Mouse (Mus musculus): Measurements from ENCODE around the gene Iapp. TPM values are rescaled to one million over a fixed set of nuclear protein-coding genes. Genes with fewer than 3 reads are reported as not detected.
"Not testable (repeated sequence)": the region's sequence is repeated elsewhere in the genome, so short reads cannot be mapped to it uniquely, and the experiment has no call there.

Gene Iapp
- total RNA-seq (2021) = not detected
- long read RNA-seq, experiment 1 = 0 reads
- long read RNA-seq, experiment 2, partial matches to known transcripts = 0 of 1 reads
- long read RNA-seq, experiment 2, other reads (novel, unspliced or antisense) = 0 of 1 reads

DNA sequence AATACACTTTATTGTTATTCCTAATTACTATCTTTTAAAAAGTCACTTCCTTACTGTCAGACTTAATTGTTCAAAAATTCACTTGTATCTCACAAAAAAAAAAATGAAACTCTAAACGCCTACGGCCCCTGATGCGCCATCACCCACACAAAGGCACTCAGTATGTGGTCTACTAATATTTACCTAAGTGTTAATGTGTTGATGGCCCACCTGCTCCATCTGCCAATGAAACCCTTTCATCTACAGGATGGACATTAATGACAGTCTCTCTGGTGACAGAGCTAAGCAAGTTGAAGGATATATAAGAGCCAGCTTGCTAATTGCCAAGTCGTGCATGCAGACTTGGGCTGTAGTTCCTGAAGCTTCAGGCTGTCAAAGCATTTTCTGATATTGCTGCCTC, at the start of gene Iapp:
Iapp (plus strand) TSS at position 326 of the 400 bp plus-strand sequence.
- DNase-seq = no peak

- DNase-seq = not testable (repeated sequence)
Measured at GRCm38 (mm10) chr6:142250738-142251307, 47.4 kb upstream of the Iapp start.

- DNase-seq = no peak
Measured at GRCm38 (mm10) chr6:142275721-142276442, 22.3 kb upstream of the Iapp start.

DNA sequence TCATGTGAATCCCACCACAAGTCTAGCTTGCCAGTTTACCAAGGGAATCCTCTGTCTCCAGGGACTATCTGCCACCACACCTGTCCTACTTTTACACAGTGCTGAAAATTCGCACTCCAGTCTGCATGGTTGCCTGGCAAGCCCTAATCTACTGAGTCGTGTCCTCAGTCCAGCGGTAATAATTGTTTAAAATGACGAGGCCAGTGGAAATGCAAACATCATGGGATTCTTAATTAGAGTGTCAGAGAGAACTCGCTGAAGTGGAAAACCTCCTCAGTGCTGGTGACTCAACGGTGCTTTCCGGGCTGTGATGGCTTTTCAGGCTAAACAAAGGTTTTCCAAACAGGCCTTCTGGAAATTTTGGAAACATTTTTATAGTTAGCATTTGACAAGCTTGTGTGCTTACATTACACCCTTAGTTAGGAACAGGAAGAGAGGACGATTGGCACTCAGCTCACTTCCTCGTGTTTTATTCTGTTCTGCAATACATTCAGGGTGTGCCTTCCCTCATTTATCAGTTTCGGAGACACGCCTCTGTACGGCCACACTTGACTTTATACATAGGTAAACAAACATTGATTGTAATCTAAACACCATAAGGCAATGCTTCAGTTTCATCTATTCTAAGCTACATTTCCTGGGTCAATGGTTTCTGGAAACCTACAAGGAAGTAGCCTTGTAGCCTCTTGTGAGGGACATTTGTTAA, 8.7 kb upstream of the Iapp start:
- DNase-seq = no peak

DNA sequence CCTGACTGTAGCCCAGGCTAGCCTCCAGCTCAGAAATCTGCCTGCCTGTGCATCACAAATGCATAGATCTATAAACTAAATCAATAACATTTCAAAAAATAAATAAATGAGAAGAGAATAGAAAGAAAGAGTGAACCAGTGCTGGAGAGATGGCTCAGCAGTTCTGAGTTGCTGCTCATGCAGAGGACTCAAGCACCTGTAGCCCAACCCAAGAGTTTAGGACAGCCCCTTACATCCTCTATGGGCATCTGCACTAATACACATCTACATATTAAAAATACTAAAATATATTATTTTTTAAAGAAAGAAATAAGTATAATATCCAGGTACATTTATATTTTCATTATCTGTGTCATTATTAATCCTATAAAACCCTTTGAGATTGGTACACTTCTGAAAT, 6.9 kb downstream of the Iapp start:
- DNase-seq = no peak

DNA sequence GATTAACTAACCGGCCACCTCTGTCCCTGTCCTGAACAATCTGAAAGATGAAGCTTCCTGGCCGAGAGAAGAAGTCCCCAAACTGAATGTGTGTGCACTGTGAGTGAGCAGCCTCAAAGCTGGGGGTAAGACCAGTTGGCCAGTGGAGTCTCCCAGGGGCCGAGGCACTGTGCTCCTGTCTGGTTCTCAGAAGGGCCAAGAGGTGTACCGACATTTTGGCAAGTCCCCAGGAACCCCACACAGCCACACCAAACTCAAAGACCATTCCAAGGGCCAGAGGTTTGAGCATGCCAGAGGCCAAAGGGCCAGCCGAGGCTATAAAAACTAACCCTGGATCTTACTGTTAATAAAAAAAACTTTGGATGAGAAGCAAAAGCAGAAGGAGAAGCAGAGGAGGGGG, 16.1 kb downstream of the Iapp start:
- DNase-seq = no peak

GRCm38 (mm10) chr6:142317106-142317505, 18.9 kb downstream of the Iapp start:
- no peak for DNase-seq

GRCm38 (mm10) chr6:142322881-142323280, 24.7 kb downstream of the Iapp start, which contains the start of gene Slco1a5:
TSS of gene Slco1a5 (minus strand) at chr6:142322981.
- no peak for DNase-seq

GRCm38 (mm10) chr6:142326598-142326997, 28.4 kb downstream of the Iapp start:
- no peak for DNase-seq

- no peak for DNase-seq
Measured at GRCm38 (mm10) chr6:142329201-142329600, 31.0 kb downstream of the Iapp start.

GRCm38 (mm10) chr6:142338961-142339360, 40.7 kb downstream of the Iapp start:
- no peak for DNase-seq

DNA sequence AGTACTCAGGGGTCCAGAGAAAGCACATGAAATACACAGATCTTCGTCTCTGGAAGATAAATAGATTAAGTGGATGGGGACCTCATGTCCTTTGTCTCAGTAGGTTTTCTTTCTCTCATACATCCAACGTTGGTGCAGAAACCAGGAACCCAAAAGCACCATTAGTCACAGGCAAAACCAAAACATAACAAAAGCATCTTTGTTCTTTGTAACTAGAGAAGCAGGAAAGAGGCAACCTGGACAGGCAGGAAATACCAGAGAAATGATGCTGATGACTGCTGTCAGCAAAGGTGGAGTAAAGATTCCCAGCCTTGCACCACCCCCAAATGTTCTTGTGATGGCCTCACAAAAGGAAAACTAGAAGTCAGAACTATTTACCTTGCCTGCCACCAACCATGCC, 41.4 kb downstream of the Iapp start:
- DNase-seq = no peak

- peak; percentile 22 to 31 for DNase-seq
Measured at GRCm38 (mm10) chr6:142343561-142343960, 45.3 kb downstream of the Iapp start.

GRCm38 (mm10) chr6:142345440-142346038, 47.3 kb downstream of the Iapp start, which contains the start of gene Pyroxd1:
TSS of gene Pyroxd1 (plus strand) at chr6:142345654.
- peak; percentile 86 to 89 for DNase-seq

GRCm38 (mm10) chr6:142346181-142347110, 48.2 kb downstream of the Iapp start:
- DNase-seq = no peak

- no peak for DNase-seq
Measured at GRCm38 (mm10) chr6:142347431-142348385, 49.5 kb downstream of the Iapp start.

GRCm38 (mm10) chr6:142352099-142352498, 53.9 kb downstream of the Iapp start:
- DNase-seq = not testable (repeated sequence)
